Mouse (Mus musculus) ovary, adult 18-20 months (tissue): ENCODE data around the gene Ipo9.

ENCODE experiments used
- DNase-seq: peaks from one replicate; pipeline ENCODE4 v3.0.0; 2022; ENCODE audit warnings: low spot score, mixed read lengths

Gene Ipo9

GRCm38 (mm10) chr1:135429901-135430668, at the start of gene Ipo9:
Ipo9 (minus strand) TSS chr1:135430499.
- peak; percentile 82 for DNase-seq

GRCm38 (mm10) chr1:135475571-135475895, 45.2 kb upstream of the Ipo9 start:
- DNase-seq: no peak

- no peak for DNase-seq
These were observed 44.7 kb upstream of the Ipo9 start for GRCm38 (mm10) chr1:135474861-135475570.

- DNase-seq: no peak
These were observed 42.2 kb upstream of the Ipo9 start for GRCm38 (mm10) chr1:135472536-135472935.

GRCm38 (mm10) chr1:135471742-135472141, 41.4 kb upstream of the Ipo9 start:
- DNase-seq: no peak

- peak; percentile 72 for DNase-seq
These were observed 40.2 kb upstream of the Ipo9 start for GRCm38 (mm10) chr1:135470546-135470945.

GRCm38 (mm10) chr1:135467462-135467861, 37.2 kb upstream of the Ipo9 start:
- no peak for DNase-seq

GRCm38 (mm10) chr1:135466935-135467334, 36.6 kb upstream of the Ipo9 start:
- DNase-seq: no peak

GRCm38 (mm10) chr1:135465734-135466133, 35.4 kb upstream of the Ipo9 start:
- no peak for DNase-seq

- no peak for DNase-seq
These were observed 32.4 kb upstream of the Ipo9 start for GRCm38 (mm10) chr1:135462736-135463135.

GRCm38 (mm10) chr1:135462304-135462703, 32.0 kb upstream of the Ipo9 start:
- DNase-seq: no peak

GRCm38 (mm10) chr1:135461097-135461730, 30.9 kb upstream of the Ipo9 start:
- no peak for DNase-seq

GRCm38 (mm10) chr1:135460521-135460920, 30.2 kb upstream of the Ipo9 start:
- no peak for DNase-seq

GRCm38 (mm10) chr1:135457860-135458259, 27.6 kb upstream of the Ipo9 start:
- no peak for DNase-seq

GRCm38 (mm10) chr1:135452259-135452658, 22.0 kb upstream of the Ipo9 start:
- DNase-seq: no peak

GRCm38 (mm10) chr1:135451419-135451818, 21.1 kb upstream of the Ipo9 start:
- no peak for DNase-seq

GRCm38 (mm10) chr1:135449876-135450275, 19.6 kb upstream of the Ipo9 start:
- no peak for DNase-seq

GRCm38 (mm10) chr1:135448940-135449339, 18.6 kb upstream of the Ipo9 start:
- DNase-seq: no peak

GRCm38 (mm10) chr1:135443506-135443905, 13.2 kb upstream of the Ipo9 start:
- no peak for DNase-seq

GRCm38 (mm10) chr1:135441861-135442260, 11.6 kb upstream of the Ipo9 start:
- DNase-seq: no peak

GRCm38 (mm10) chr1:135440986-135441385, 10.7 kb upstream of the Ipo9 start:
- no peak for DNase-seq

- no peak for DNase-seq
These were observed 8.5 kb upstream of the Ipo9 start for GRCm38 (mm10) chr1:135438801-135439200.

GRCm38 (mm10) chr1:135435823-135436222, 5.5 kb upstream of the Ipo9 start:
- DNase-seq: no peak
